Mouse (Mus musculus) ovary, postnatal 10 days (tissue): ENCODE data around the gene Mss51.

Experiments
- DNase-seq: peaks from one replicate; pipeline ENCODE4 v3.0.0; 2022; ENCODE audit warnings: low spot score

Gene Mss51

GRCm38 (mm10) chr14:20496603-20497002, at the start of gene Mss51:
TSS of gene Mss51 (minus strand) at chr14:20496901.
- no peak for DNase-seq

DNA sequence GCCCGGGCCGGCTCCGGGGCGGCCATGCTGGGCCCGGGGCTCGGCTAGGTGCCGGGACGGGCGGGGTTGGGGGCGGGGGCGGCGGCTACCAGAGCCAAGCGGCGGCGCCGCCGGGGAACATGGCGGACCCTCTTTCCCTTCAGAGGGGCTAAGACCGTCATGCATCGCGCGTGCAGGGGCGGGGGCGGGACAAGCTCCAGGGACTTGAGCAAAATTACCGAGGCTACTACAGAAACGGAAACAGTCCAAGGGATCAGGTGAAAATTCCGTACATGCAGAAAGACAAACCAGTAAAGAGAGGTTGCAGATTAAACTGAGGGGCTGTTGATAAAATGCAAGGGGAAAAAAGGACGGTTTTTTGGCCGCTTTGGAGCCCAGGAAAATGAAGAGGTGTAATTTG, 49.7 kb upstream of the Mss51 start, which contains the start of gene Ppp3cb:
Gene Ppp3cb, minus strand, starts transcription at position 159 of the 400 bp plus-strand sequence.
- DNase-seq, result peak; percentile 63

- DNase-seq, result peak; percentile 83
Observed at GRCm38 (mm10) chr14:20545529-20546331, 49.0 kb upstream of the Mss51 start.

GRCm38 (mm10) chr14:20544467-20545411, 48.0 kb upstream of the Mss51 start:
- DNase-seq, result no peak

- no peak for DNase-seq
Observed at GRCm38 (mm10) chr14:20529643-20530042, 32.9 kb upstream of the Mss51 start.

DNA sequence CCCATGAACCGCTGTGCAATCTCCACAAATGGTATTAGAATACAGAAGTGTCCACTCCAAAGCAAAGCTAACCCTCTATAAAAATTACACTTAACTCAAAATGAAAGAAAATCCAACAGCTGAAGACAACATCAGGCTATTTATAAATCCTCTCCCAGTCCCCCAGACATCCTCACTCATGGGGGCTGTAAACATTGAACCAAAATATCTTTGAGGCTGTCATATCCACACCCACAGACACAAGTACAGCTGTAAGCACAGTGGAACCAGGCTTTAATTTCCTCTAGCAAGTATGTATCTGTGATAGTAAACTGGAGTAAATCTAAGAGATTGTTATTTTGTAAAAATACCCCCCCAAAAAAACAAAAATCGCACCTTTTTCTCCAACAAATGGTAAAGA, 23.5 kb upstream of the Mss51 start:
- no peak for DNase-seq

DNA sequence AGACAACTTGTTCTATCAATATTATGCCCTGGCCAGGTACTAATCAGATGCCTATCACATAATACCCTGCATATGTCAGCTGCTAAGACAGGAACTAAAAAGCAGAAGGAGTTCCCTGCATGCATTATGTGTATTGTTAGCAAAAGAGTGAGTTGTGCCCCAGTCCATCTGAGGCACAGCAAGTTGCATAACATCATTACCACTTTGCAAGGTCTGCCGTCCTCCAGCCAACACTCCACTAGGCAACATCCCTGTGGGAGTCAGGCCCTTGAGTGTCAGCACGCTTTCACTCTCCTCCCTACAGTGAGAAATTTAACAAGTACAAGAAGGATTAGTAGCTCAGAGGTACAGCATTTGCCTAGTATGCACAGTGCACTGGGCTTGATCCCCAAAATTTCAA, 11.7 kb upstream of the Mss51 start:
- no peak for DNase-seq

DNA sequence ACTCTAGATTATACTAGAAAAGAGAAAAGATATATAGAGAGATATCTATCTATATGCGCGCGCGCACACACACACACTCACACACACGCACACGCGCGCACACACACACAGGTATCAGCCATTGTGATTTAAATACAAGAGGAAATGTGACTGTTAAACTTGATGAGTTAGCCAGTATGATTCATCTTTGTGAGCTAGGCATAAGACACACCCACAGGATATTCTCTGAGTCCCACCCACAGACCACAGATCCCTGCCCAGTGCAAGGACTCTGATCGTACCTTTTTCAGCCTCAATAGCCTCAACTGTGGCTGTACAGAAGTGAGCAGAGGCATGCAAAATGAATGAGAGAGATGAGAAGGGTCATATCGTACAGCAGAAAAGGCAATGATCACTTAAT, 6.3 kb upstream of the Mss51 start:
- DNase-seq, result no peak

DNA sequence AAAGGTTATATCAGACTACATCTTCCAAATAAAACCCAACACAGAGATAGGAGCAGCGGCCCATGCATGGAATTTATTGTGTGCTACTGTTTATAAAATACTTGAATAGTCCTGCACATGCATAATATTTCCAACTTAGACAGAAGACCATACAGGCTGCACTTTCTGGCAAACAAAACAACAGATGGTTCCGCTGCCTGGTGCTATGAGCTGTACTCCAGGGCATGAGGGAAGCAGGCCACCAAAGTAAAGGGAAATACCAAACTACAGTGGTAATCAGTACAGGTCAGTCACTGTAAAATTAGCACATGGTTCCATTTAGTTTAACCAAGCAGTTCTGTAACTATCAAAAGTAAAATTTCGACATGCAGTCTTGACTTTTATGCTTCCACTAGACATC, 3.3 kb upstream of the Mss51 start:
- DNase-seq, result no peak

DNA sequence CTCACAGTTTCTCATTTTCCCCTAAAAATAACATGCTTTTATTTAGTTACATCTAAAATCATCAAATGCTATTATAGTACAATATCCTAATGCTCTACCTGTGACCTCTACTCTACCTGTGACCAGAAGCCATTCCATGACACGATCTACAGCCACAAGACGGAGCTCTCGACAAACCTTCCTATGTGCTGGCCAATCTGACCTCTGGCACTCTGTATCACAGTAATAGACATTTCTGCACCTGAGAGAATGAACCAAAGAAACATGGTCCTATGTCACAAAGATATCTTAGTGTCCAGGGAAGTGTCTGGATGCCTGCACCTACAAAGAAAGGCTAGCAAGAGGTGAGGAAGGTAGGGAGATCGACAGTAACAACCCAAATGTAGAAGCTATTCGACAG, 10.7 kb downstream of the Mss51 start:
- DNase-seq, result no peak

GRCm38 (mm10) chr14:20482051-20482751, 14.5 kb downstream of the Mss51 start:
- DNase-seq, result no peak

DNA sequence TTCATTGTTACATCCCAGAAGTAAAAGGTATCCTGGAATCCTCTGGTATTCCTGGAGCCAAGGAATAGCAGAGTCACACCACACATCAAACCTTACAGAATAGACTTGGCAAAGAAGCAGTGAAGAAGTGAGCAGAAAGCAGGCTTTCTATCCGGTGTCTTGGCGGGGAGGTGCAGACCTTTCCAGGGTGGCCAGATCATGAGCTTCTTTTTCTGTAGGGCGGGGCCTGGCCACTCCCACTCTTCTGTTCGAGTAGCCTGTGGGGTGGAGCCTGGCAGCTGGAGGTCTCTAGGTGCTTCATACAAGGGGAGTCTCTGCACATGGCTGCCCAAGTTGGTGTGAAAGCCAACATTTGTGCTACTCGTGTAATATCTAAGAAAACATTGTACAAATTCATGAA, 15.5 kb downstream of the Mss51 start:
- DNase-seq, result no peak

- DNase-seq, result no peak
Observed at GRCm38 (mm10) chr14:20480195-20480579, 16.5 kb downstream of the Mss51 start.

GRCm38 (mm10) chr14:20479291-20480194, 17.2 kb downstream of the Mss51 start, which contains the start of gene Anxa7:
TSS of gene Anxa7 (minus strand) at chr14:20480133.
- peak; percentile 46 for DNase-seq

GRCm38 (mm10) chr14:20478801-20479200, 17.9 kb downstream of the Mss51 start:
- DNase-seq, result no peak

DNA sequence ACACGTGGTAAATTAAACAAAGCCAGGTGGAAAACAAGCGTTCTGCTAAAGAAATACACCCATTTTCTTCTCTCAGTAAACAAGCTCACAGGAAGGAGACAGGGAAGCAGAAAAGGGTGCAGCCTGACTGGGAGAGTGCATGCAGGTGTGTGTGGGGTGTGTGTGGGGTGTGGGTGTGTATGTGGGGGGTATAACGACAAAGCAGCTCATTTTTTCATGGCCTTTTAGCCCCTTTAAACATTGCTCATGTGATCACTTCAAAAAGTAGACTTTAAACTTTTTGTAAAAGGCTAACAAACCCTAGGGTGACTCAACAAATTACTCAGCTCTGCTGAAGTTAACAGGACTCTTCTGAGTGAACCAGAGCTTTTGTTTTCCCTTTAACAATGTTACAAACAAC, 18.3 kb downstream of the Mss51 start:
- no peak for DNase-seq

DNA sequence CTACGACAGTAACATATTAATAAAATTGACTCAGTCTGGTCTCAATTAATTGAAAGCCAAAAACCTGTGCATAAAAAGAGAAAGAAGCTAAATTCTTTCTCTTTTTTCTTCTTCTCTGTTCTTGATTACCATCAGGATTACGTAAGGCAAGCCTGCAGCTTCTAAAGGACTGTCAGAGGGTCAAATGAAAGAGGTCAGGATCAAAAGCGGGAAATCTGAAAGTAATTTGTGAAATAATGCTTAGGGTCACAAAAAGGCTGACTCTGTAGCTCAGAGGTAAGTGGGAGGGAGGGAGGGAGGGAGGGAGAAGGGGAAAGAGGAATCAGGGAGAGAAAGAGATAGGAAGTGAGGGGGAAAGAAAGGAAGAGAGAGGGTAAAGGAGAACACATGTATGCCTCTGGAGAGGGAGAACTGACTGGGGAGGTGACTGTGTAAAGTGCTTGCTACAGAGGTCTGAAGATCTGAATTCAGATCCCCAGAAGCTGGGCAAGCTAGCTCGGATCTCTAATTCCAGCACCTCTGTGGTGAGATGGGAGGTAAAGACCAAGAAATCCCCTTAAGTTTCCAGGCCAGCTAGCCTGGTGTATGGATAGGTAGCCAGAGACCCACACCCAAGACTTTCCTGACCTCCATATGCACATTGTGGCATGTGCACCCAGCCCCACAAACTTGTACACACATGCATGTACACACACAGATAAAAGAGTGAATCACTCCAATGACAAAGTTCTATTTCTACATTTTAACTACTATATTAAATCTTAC, 19.3 kb downstream of the Mss51 start:
- DNase-seq, result no peak

- DNase-seq, result no peak
Observed at GRCm38 (mm10) chr14:20460216-20460615, 36.5 kb downstream of the Mss51 start.

DNA sequence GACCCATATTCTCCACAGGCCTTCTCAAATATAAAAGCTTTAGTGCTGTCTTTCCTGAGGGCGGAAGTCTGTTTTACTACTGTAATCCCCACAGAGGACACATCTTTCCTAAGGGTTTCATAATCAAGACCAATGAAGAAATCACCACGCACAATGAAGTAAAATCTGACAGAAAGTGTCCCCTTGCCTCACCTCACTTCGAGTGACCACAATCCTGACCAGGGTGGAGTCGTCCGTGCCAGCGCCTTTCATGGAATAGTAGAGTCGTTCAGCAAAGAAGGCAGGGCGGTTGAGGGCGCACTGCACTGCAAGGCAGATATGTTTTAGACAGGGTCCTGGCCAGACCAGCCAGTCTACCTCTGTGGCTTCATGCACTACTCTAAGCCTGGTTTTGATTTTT, 38.3 kb downstream of the Mss51 start:
- no peak for DNase-seq

DNA sequence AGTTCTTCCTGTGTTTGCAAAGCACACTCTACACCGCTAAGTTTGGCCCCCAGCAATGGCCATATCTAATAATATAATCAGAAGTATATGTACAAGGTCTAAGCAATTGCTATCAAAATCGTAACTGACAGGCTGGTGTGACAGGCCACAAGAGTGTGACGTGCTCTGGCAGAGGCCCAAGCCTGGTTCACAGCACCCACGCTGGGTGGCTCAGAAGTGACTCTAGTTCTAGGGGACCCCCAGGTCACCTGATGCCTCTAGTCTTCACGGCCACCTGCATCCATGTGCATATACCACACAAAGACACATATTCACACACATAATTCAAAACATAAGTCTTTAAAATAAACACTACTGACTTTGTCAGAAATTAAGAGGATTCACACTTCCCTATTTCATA, 43.8 kb downstream of the Mss51 start:
- DNase-seq, result no peak
